Mouse (Mus musculus): Measurements from ENCODE around the gene Zdhhc6.

GRCm38 (mm10) chr19:55350673-55351378 lies 35.0 kb upstream of the Zdhhc6 start:
- TF ChIP-seq POLR2A (IDR thresholded peaks at IDR 0.05; ENCODE audit: low read depth, low read length) (no peak), CTCF (IDR thresholded peaks at IDR 0.05; ENCODE audit: extremely low read depth, insufficient read length, insufficient replicate concordance, low read depth, low read length) (no peak)
